Comparison of ENCODE assay signal across 8 mouse cellular contexts in genomic region chr11:30771904-30772581, GRCm38 (mm10). TPM values are rescaled to one million over a fixed set of nuclear protein-coding genes. Genes with fewer than 3 reads are reported as not detected.
A peak's percentile ranks its signal among the peaks of the same experiment; 100 is the strongest.
DNase-seq lines count a peak whose midpoint lies in the region; ATAC-seq and TF ChIP-seq lines count a peak whose summit lies in the region.

No protein-coding gene starts in this region.

- peak overlapping the region; percentile 53 for H3K27ac ChIP-seq in kidney, adult 2 months (ENCODE audit: insufficient read depth, low read depth, low read length)

- no peak for TF ChIP-seq CTCF in kidney, adult 2 months (conservative IDR thresholded peaks at IDR 0.05; ENCODE audit: insufficient read depth, insufficient read length, low read depth, low read length)

- peak; percentile 73 for ATAC-seq in granulocyte monocyte progenitor cell, adult 5-6 weeks (replicated peaks; ENCODE audit: poor library complexity, severe bottlenecking)

- H3K36me3 ChIP-seq in kidney, adult 2 months (ENCODE audit: control insufficient read depth, insufficient read depth, low read length) = no peaks in the 10 kb centered on the region

- peaks cover 9% of the 10 kb centered on the region for H3K4me1 ChIP-seq in kidney, adult 2 months (ENCODE audit: control insufficient read depth, insufficient read depth, low read length)

- no peaks in the 10 kb centered on the region for H3K27me3 ChIP-seq in kidney, adult 2 months (replicated peaks; ENCODE audit: control insufficient read depth, insufficient read depth, low read length)

- TF ChIP-seq POLR2A in kidney, adult 2 months (IDR thresholded peaks at IDR 0.05; ENCODE audit: low read depth, low read length) = no peak

- peak; percentile 79 for DNase-seq in 3134 (ENCODE audit: extremely low read depth, insufficient read length, low spot score)
- peak; percentile 50 for DNase-seq in adrenal gland, adult 8-10 months
- peak; percentile 59 for DNase-seq in embryo, embryonic 9.5 days (ENCODE audit: extremely low spot score)
- peak; percentile 63 for DNase-seq in kidney, adult 2 months
- DNase-seq in liver = peak; percentile 75
- peak; percentile 4 to 34 for DNase-seq in monocyte, adult 2 months (ENCODE audit: low read depth in 1 of 2, low spot score in 2 of 2)
- peak; percentile 26 to 29 for DNase-seq in spleen, postnatal 36 days (ENCODE audit: low spot score in 2 of 2)

- peak overlapping the region; percentile 64 for H3K4me3 ChIP-seq in kidney, adult 2 months (ENCODE audit: insufficient read depth, low read depth, low read length)

- under 1% methylated on average over 56 of the region's 64 CpGs for WGBS in kidney, adult 2 months

RNA-seq across cellular contexts. Expression of gene Psme4, which starts 0.5 kb away (rescaled TPM):
- total RNA-seq in adrenal gland, adult 8-10 months (2022) = 10 to 100 TPM; 61.4 to 65.9 (median 63.5) TPM
- 36.4 and 46.1 TPM in 2 replicates for total RNA-seq in granulocyte monocyte progenitor cell, adult 5-6 weeks (2014; fragmentation: Nextera tagmentation)
- 51.5 and 51.8 TPM in 2 replicates for total RNA-seq in granulocyte monocyte progenitor cell, adult 5-6 weeks (2017)
- 15.4 and 19.7 TPM in 2 replicates for polyA plus RNA-seq in kidney, adult 2 months (2012; rRNA removed)

Comparison
In these comparisons a context has a peak if more than half of its experiments do, and no peak if none do; other contexts are left out.
1. Peak in every context shown above with its lines: DNase-seq, ATAC-seq, H3K4me3 ChIP-seq and H3K27ac ChIP-seq.
2. DNase-seq: peak in every context shown above with its lines; median percentile 79 in 3134; 75 in liver; 63 in kidney, adult 2 months; 59 in embryo, embryonic 9.5 days; 50 in adrenal gland, adult 8-10 months; 28 in spleen, postnatal 36 days; 19 in monocyte, adult 2 months.